Mouse (Mus musculus) cerebellum, adult 2 months (tissue): ENCODE data around the gene Pex26. TPM values are rescaled to one million over a fixed set of nuclear protein-coding genes. Genes with fewer than 3 reads are reported as not detected.

ENCODE experiments used
- DNase-seq, 2 experiments: peaks; one replicate each; pipeline ENCODE4 v3.0.0; 2021
- H3K27ac ChIP-seq: fragments of 200-500 bp; 2 replicates; pipeline ENCODE4 v1.5.1; 2012; ENCODE audit warnings: low read length, control low read depth, inconsistent platforms; ENCODE audit not compliant: insufficient read depth
- H3K27me3 ChIP-seq: fragments of 200-500 bp; 2 replicates; pipeline ENCODE4 v1.6.1; 2012; ENCODE audit warnings: inconsistent platforms, mild to moderate bottlenecking, low read length, moderate library complexity; ENCODE audit not compliant: control insufficient read depth, insufficient read depth
- H3K4me1 ChIP-seq: fragments of 200-500 bp; 2 replicates; pipeline ENCODE4 v1.6.1; 2011; ENCODE audit warnings: low read length; ENCODE audit not compliant: control insufficient read depth, insufficient read depth
- H3K4me3 ChIP-seq: fragments of 200-500 bp; replicated peaks from 2 replicates; pipeline ENCODE3; 2011; ENCODE audit warnings: mild to moderate bottlenecking, low read depth, low read length, control low read depth; ENCODE audit not compliant: insufficient read depth
- CTCF ChIP-seq: fragments of 200-500 bp; IDR thresholded peaks from 2 replicates; pipeline ENCODE4 v1.5.1; 2011; ENCODE audit warnings: low read depth, mild to moderate bottlenecking, control low read depth, low read length, moderate library complexity, borderline replicate concordance; ENCODE audit not compliant: insufficient read depth
- POLR2A ChIP-seq: fragments of 200-500 bp; IDR thresholded peaks from 2 replicates; pipeline ENCODE4 v1.6.1; 2011; ENCODE audit warnings: low read length, control low read depth, borderline replicate concordance; ENCODE audit not compliant: insufficient read depth
- WGBS: fragments of 180-500 bp; shearing (Covaris S2); methylation state at CpG from one replicate; pipeline ENCODE4 v1.1.7; 2018; 5-methylcytosine and 5-hydroxymethylcytosine counted together
- polyA plus RNA-seq: library from polyadenylated mRNA; depleted of rRNA; stranded (reverse); fragments of >200 nt; gene quantifications from 2 replicates; pipeline ENCODE4 v1.2.3, GENCODE M21; 2012

The Pex26 gene
- polyA plus RNA-seq, 1 experiment: 19.1 TPM

GRCm38 (mm10) chr6:121171102-121171501, 12.4 kb upstream of the Pex26 start:
- Histone ChIP-seq H3K4me1 (no peaks in the 10 kb centered on the region), H3K27ac (no peak overlapping the region), H3K4me3 (no peak overlapping the region), H3K27me3 (no peaks in the 10 kb centered on the region)
- TF ChIP-seq CTCF: no peak
- no peak for TF ChIP-seq POLR2A
- no peak for DNase-seq
- 40% methylated on average over 6 of the region's 6 CpGs for WGBS

- Histone ChIP-seq H3K4me3 (no peak overlapping the region), H3K4me1 (peaks cover 4% of the 10 kb centered on the region), H3K27ac (no peak overlapping the region), H3K27me3 (no peaks in the 10 kb centered on the region)
- no peak for TF ChIP-seq POLR2A
- TF ChIP-seq CTCF: no peak
- DNase-seq: no peak
- WGBS: 71% methylated on average over 5 of the region's 5 CpGs
These were observed 10.0 kb upstream of the Pex26 start for GRCm38 (mm10) chr6:121173471-121173870.

- DNase-seq: no peak
- no peak for TF ChIP-seq CTCF
- no peak for TF ChIP-seq POLR2A
- H3K4me3 ChIP-seq: no peak overlapping the region
- H3K27me3 ChIP-seq: no peaks in the 10 kb centered on the region
- WGBS: 91% methylated on average over 6 of the region's 6 CpGs
- no peak overlapping the region for H3K27ac ChIP-seq
- peaks cover 8% of the 10 kb centered on the region for H3K4me1 ChIP-seq
These were observed 8.7 kb upstream of the Pex26 start for GRCm38 (mm10) chr6:121174761-121175160.

GRCm38 (mm10) chr6:121176011-121176730, 7.3 kb upstream of the Pex26 start:
- 70% methylated on average over 14 of the region's 14 CpGs for WGBS
- H3K27me3 ChIP-seq: no peaks in the 10 kb centered on the region
- H3K4me3 ChIP-seq: no peak overlapping the region
- no peak overlapping the region for H3K27ac ChIP-seq
- DNase-seq: no peak
- peaks cover 8% of the 10 kb centered on the region for H3K4me1 ChIP-seq
- no peak for TF ChIP-seq CTCF

- no peak for TF ChIP-seq CTCF
- H3K27me3 ChIP-seq: no peaks in the 10 kb centered on the region
- peaks cover 8% of the 10 kb centered on the region for H3K4me1 ChIP-seq
- no peak overlapping the region for H3K4me3 ChIP-seq
- DNase-seq: no peak
- WGBS: 80% methylated on average over 4 of the region's 4 CpGs
- no peak overlapping the region for H3K27ac ChIP-seq
These were observed 6.8 kb upstream of the Pex26 start for GRCm38 (mm10) chr6:121176731-121177098.

- Histone ChIP-seq H3K4me1 (peaks cover 8% of the 10 kb centered on the region), H3K27ac (no peak overlapping the region), H3K27me3 (no peaks in the 10 kb centered on the region), H3K4me3 (no peak overlapping the region)
- DNase-seq: no peak
- 66% methylated on average over 7 of the region's 7 CpGs for WGBS
- TF ChIP-seq CTCF: no peak
- TF ChIP-seq POLR2A: no peak
These were observed 6.3 kb upstream of the Pex26 start for GRCm38 (mm10) chr6:121177118-121177708.

- DNase-seq: peak; percentile 58 to 73
- WGBS: 51% methylated on average over 7 of the region's 7 CpGs
- Histone ChIP-seq H3K27ac (no peak overlapping the region), H3K4me1 (peaks cover 8% of the 10 kb centered on the region), H3K4me3 (no peak overlapping the region), H3K27me3 (no peaks in the 10 kb centered on the region)
- TF ChIP-seq CTCF (peak; percentile 57), POLR2A (no peak)
These were observed 4.6 kb upstream of the Pex26 start for GRCm38 (mm10) chr6:121178700-121179358.

- no peak for DNase-seq
- Histone ChIP-seq H3K4me3 (no peak overlapping the region), H3K27ac (no peak overlapping the region), H3K4me1 (peaks cover 8% of the 10 kb centered on the region), H3K27me3 (no peaks in the 10 kb centered on the region)
- TF ChIP-seq POLR2A (no peak), CTCF (no peak)
- 77% methylated on average over 7 of the region's 7 CpGs for WGBS
These were observed 3.6 kb upstream of the Pex26 start for GRCm38 (mm10) chr6:121179846-121180245.
